Mouse (Mus musculus): ENCODE results near the gene Jag1. TPM values are rescaled to one million over a fixed set of nuclear protein-coding genes. Genes with fewer than 3 reads are reported as not detected.

The Jag1 gene
- total and polyA plus RNA-seq, 3 experiments = 0.42 TPM; not detected in 2

- Histone ChIP-seq H3K27me3 (ENCODE audit: control insufficient read depth in 1 of 2, insufficient read depth in 2 of 2, low read length in 2 of 2) (no peaks in the 10 kb centered on the region), H3K9ac (ENCODE audit: control insufficient read depth, low read depth, low read length, poor library complexity, severe bottlenecking) (no peak overlapping the region)
- no peak for TF ChIP-seq CHD1 (IDR thresholded peaks at IDR 0.05; ENCODE audit: low read depth, low read length)
- no peak for TF ChIP-seq USF1 (IDR thresholded peaks at IDR 0.05; ENCODE audit: low read depth, low read length)
- no peak for TF ChIP-seq MYB (IDR thresholded peaks at IDR 0.05; ENCODE audit: low read depth, low read length)
- TF ChIP-seq CTCF (IDR thresholded peaks at IDR 0.05 in 2 of 3, conservative IDR thresholded peaks at IDR 0.05 in 1 of 3; ENCODE audit: control insufficient read depth in 1 of 3, insufficient read depth in 1 of 3, low read depth in 2 of 3, low read length in 3 of 3, poor library complexity in 1 of 3, severe bottlenecking in 1 of 3) = no peak
- no peak for TF ChIP-seq JUND (IDR thresholded peaks at IDR 0.05; ENCODE audit: low read depth, low read length)
- TF ChIP-seq TBP (IDR thresholded peaks at IDR 0.05; ENCODE audit: low read depth, low read length) = no peak
- no peak for TF ChIP-seq POLR2AphosphoS5 (IDR thresholded peaks at IDR 0.05; ENCODE audit: borderline replicate concordance, low read depth, low read length)
- TF ChIP-seq ZNF384 (IDR thresholded peaks at IDR 0.05; ENCODE audit: low read depth, low read length) = no peak
- TF ChIP-seq MAX (IDR thresholded peaks at IDR 0.05; ENCODE audit: low read length) = no peak
- no peak for TF ChIP-seq NRF1 (IDR thresholded peaks at IDR 0.05; ENCODE audit: insufficient read depth, low read depth, low read length, poor library complexity, severe bottlenecking)
- no peak for TF ChIP-seq TAL1 (IDR thresholded peaks at IDR 0.05; ENCODE audit: low read length)
- TF ChIP-seq POLR2A (IDR thresholded peaks at IDR 0.05; ENCODE audit: control insufficient read depth in 1 of 2, insufficient read depth in 1 of 2, low read depth in 1 of 2, low read length in 2 of 2, poor library complexity in 1 of 2) = no peak
- TF ChIP-seq MEF2A (IDR thresholded peaks at IDR 0.05; ENCODE audit: extremely low read depth, insufficient replicate concordance, low read depth, low read length, poor library complexity, severe bottlenecking) = no peak
- no peak for TF ChIP-seq ETS1 (IDR thresholded peaks at IDR 0.05; ENCODE audit: low read depth, low read length)
- TF ChIP-seq E2F4 (IDR thresholded peaks at IDR 0.05; ENCODE audit: borderline replicate concordance, low read depth, low read length) = no peak
- TF ChIP-seq UBTF (IDR thresholded peaks at IDR 0.05; ENCODE audit: borderline replicate concordance, insufficient read depth, low read depth, low read length) = no peak
- TF ChIP-seq ELF1 (IDR thresholded peaks at IDR 0.05; ENCODE audit: low read depth, low read length) = no peak
These were observed 28.7 kb downstream of the Jag1 start for GRCm38 (mm10) chr2:137087705-137088104.

GRCm38 (mm10) chr2:137086621-137087395, 29.6 kb downstream of the Jag1 start:
- H3K4me1 ChIP-seq (ENCODE audit: control insufficient read depth in 1 of 2, insufficient read depth in 2 of 2, low read length in 2 of 2) = no peaks in the 10 kb centered on the region
- no peaks in the 10 kb centered on the region for H3K27me3 ChIP-seq (ENCODE audit: control insufficient read depth in 1 of 2, insufficient read depth in 2 of 2, low read length in 2 of 2)
- H3K36me3 ChIP-seq (ENCODE audit: control insufficient read depth in 1 of 2, insufficient read depth in 2 of 2, low read length in 2 of 2) = no peaks in the 10 kb centered on the region
- no peak overlapping the region for H3K9ac ChIP-seq (ENCODE audit: control insufficient read depth, low read depth, low read length, poor library complexity, severe bottlenecking)
- no peak for DNase-seq (ENCODE audit: low read depth, low spot score)
- H3K27ac ChIP-seq (ENCODE audit: control insufficient read depth, low read depth, low read length) = no peak overlapping the region
- TF ChIP-seq BHLHE40 (IDR thresholded peaks at IDR 0.05; ENCODE audit: borderline replicate concordance, low read depth, low read length) (no peak), MEF2A (IDR thresholded peaks at IDR 0.05; ENCODE audit: extremely low read depth, insufficient replicate concordance, low read depth, low read length, poor library complexity, severe bottlenecking) (no peak)
- H3K9me3 ChIP-seq (replicated peaks; ENCODE audit: insufficient read depth, low read length) = no peaks in the 10 kb centered on the region
- H3K4me3 ChIP-seq (ENCODE audit: control insufficient read depth in 1 of 2, insufficient read depth in 1 of 2, low read depth in 2 of 2, low read length in 2 of 2) = no peak overlapping the region
- no peaks in the 10 kb centered on the region for H3K79me2 ChIP-seq (ENCODE audit: control insufficient read depth, insufficient read depth, low read length, poor library complexity)

More at GRCm38 (mm10) chr2:137087705-137088104, 28.7 kb downstream of the Jag1 start:
- H3K79me2 ChIP-seq (ENCODE audit: control insufficient read depth, insufficient read depth, low read length, poor library complexity) = no peaks in the 10 kb centered on the region
- no peak overlapping the region for H3K27ac ChIP-seq (ENCODE audit: control insufficient read depth, low read depth, low read length)
- no peak for DNase-seq (ENCODE audit: low read depth, low spot score)
- no peaks in the 10 kb centered on the region for H3K9me3 ChIP-seq (replicated peaks; ENCODE audit: insufficient read depth, low read length)
- H3K4me1 ChIP-seq (ENCODE audit: control insufficient read depth in 1 of 2, insufficient read depth in 2 of 2, low read length in 2 of 2) = no peaks in the 10 kb centered on the region
- H3K36me3 ChIP-seq (ENCODE audit: control insufficient read depth in 1 of 2, insufficient read depth in 2 of 2, low read length in 2 of 2) = no peaks in the 10 kb centered on the region
- no peak overlapping the region for H3K4me3 ChIP-seq (ENCODE audit: control insufficient read depth in 1 of 2, insufficient read depth in 1 of 2, low read depth in 2 of 2, low read length in 2 of 2)
